Mouse (Mus musculus) hindbrain, embryonic 11.5 days (tissue): ENCODE data around the gene BC035044. TPM values are rescaled to one million over a fixed set of nuclear protein-coding genes. Genes with fewer than 3 reads are reported as not detected.
"Not testable (repeated sequence)": the region's sequence is repeated elsewhere in the genome, so short reads cannot be mapped to it uniquely, and the experiment has no call there.

Experiments used
- ATAC-seq: fragments of 200-750 bp; cut with Nextera tagmentation; 2 replicates; pipeline ENCODE4 v1.8.0; 2017; ENCODE audit warnings: mild to moderate bottlenecking, moderate TSS enrichment, moderate library complexity; ENCODE audit not compliant: low FRiP score
- DNase-seq: peaks from one replicate; pipeline ENCODE4 v3.0.0-alpha.2; 2015; ENCODE audit warnings: low spot score
- H3K27ac ChIP-seq: fragments of 300-500 bp; sonication (generic); 2 replicates; pipeline ENCODE4 v1.5.1; 2014; ENCODE audit warnings: mild to moderate bottlenecking, low read depth, low read length
- H3K27me3 ChIP-seq: fragments of 300-500 bp; sonication (generic); 2 replicates; pipeline ENCODE4 v1.6.1; 2014; ENCODE audit warnings: mild to moderate bottlenecking, low read length, moderate library complexity, mixed read lengths; ENCODE audit not compliant: control insufficient read depth, insufficient read depth
- H3K36me3 ChIP-seq: fragments of 300-500 bp; sonication (generic); 2 replicates; pipeline ENCODE4 v1.6.1; 2014; ENCODE audit warnings: mild to moderate bottlenecking, low read length, moderate library complexity, mixed read lengths; ENCODE audit not compliant: control insufficient read depth, insufficient read depth
- H3K4me1 ChIP-seq: fragments of 300-500 bp; sonication (generic); replicated peaks from 2 replicates; pipeline ENCODE4 v1.6.1; 2014; ENCODE audit warnings: low read length, mixed read lengths; ENCODE audit not compliant: control insufficient read depth, insufficient read depth
- H3K4me2 ChIP-seq: fragments of 300-500 bp; sonication (generic); replicated peaks from 2 replicates; pipeline ENCODE4 v1.6.1; 2014; ENCODE audit warnings: mild to moderate bottlenecking, low read depth, low read length
- H3K4me3 ChIP-seq: fragments of 300-500 bp; sonication (generic); 2 replicates; pipeline ENCODE4 v1.5.1; 2014; ENCODE audit warnings: low read depth, low read length
- H3K9ac ChIP-seq: fragments of 300-500 bp; sonication (generic); 2 replicates; pipeline ENCODE4 v1.6.1; 2014; ENCODE audit warnings: low read depth, low read length
- H3K9me3 ChIP-seq: fragments of 300-500 bp; sonication (generic); 2 replicates; pipeline ENCODE4 v1.6.1; 2016; ENCODE audit warnings: low read length; ENCODE audit not compliant: control insufficient read depth
- WGBS: fragments of 180-500 bp; shearing (Covaris S2); extraction: QIAGEN DNeasy Blood & Tissue Kit; methylation state at CpG from one replicate; pipeline ENCODE4 v1.1.7; 2014; 5-methylcytosine and 5-hydroxymethylcytosine counted together
- polyA plus RNA-seq: library from polyadenylated mRNA; unstranded; fragments of >200 nt; fragmentation: Nextera tagmentation; extraction: Ambion mirVana; gene quantifications from 2 replicates; pipeline ENCODE4 v1.2.1, GENCODE M21; 2014

The BC035044 gene
- polyA plus RNA-seq, 1 experiment from 2014 or later = 0.80 TPM

DNA sequence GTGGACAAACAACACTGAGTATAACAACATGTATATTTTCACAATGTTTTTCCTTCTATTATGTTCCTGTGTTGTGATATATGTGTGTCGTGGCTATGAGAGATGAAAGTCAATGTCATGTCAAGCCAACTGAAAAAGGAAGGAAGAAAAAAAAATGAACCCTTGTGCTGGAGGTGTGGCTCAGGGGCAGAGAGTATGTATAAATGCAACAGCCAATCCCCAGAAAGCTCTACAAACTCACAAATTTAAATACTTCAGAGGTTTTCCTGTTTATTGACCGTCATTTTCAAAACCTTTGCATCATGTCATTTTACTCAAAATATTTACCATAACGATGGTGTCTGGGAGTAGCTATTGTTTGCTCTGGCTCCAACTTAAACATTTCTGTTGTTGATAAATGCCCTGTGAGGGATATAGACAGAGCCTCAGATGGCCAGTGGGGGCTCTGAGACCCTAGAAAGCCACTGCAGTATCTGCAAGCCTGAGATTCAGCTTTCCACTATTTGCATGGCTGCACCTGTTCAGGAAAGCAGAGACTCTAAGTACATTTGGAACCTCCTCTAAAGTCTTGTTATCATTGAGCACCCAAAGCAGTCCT lies 4.6 kb upstream of the BC035044 start:
- WGBS = 84% methylated on average over 3 of the region's 3 CpGs
- no peak overlapping the region for H3K9ac ChIP-seq

DNA sequence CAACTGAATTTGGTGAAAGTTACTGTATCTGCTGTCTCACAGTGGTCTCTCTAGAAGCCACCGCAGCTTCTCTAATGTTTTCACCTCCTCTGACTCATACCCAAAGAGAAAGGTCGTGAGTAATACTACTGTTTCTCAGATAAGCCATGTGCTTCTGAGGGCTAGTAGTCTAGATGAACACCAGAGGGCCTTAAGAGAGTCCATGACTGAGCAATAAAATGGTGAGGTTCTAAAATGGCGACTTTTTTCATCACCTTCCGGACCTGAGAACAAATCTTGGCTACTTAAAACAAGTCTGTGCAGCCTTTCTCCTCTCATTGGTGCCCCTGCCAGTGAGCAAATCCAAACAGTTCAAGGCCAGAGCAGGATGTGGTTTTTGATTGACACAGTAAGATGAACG lies 2.1 kb downstream of the BC035044 start:
- 88% methylated on average over 5 of the region's 5 CpGs for WGBS
- ATAC-seq = no peak
- Histone ChIP-seq H3K4me2 (no peak overlapping the region), H3K36me3 (no peaks in the 10 kb centered on the region), H3K4me3 (no peak overlapping the region), H3K9ac (no peak overlapping the region), H3K4me1 (no peaks in the 10 kb centered on the region), H3K27ac (no peak overlapping the region), H3K27me3 (no peaks in the 10 kb centered on the region), H3K9me3 (no peaks in the 10 kb centered on the region)
- no peak for DNase-seq

More for the DNA sequence above, 4.6 kb upstream of the BC035044 start:
- Histone ChIP-seq H3K27me3 (no peaks in the 10 kb centered on the region), H3K4me3 (no peak overlapping the region), H3K4me2 (no peak overlapping the region), H3K27ac (no peak overlapping the region), H3K9me3 (no peaks in the 10 kb centered on the region), H3K36me3 (no peaks in the 10 kb centered on the region), H3K4me1 (no peaks in the 10 kb centered on the region)
- ATAC-seq = no peak
- no peak for DNase-seq

DNA sequence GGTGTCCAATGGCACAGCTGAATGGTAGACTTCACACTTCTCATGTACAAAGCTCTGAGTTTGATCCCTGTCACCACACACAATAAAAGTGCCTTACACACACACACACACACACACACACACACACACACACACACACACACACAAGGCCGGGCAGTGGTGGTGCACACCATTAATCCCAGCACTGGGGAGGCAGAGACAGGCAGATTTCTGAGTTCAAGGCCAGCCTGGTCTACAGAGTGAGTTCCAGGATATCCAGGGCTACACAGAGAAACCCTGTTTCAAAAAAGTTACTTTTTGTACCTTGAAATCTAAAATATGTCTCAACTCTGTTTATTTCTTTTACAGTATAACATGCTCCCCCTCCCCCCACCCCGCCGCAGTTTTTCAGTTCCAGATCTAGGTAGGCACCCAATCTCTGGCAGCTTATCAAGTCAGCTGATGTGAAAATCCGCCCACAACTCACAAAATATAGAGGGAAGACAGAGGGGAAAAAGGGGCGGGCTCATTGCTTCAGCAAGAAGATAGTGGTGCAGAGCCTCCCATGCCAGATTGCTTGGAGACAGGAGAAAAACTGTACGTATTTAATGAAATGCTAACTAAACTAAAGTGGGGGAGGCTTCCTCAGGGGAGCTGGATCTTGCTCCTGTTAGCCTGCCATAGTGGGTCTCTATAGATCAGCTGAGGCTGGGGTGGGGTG lies 3.7 kb downstream of the BC035044 start, which contains the start of gene Clec2i:
TSS of gene Clec2i (plus strand) at position 498 of the 700 bp plus-strand sequence.
- not testable (repeated sequence) for H3K9me3 ChIP-seq, H3K27me3 ChIP-seq, H3K4me1 ChIP-seq, H3K4me2 ChIP-seq, H3K27ac ChIP-seq, ATAC-seq, DNase-seq, H3K36me3 ChIP-seq, H3K4me3 ChIP-seq, H3K9ac ChIP-seq
- 85% methylated on average over 5 of the region's 6 CpGs for WGBS

DNA sequence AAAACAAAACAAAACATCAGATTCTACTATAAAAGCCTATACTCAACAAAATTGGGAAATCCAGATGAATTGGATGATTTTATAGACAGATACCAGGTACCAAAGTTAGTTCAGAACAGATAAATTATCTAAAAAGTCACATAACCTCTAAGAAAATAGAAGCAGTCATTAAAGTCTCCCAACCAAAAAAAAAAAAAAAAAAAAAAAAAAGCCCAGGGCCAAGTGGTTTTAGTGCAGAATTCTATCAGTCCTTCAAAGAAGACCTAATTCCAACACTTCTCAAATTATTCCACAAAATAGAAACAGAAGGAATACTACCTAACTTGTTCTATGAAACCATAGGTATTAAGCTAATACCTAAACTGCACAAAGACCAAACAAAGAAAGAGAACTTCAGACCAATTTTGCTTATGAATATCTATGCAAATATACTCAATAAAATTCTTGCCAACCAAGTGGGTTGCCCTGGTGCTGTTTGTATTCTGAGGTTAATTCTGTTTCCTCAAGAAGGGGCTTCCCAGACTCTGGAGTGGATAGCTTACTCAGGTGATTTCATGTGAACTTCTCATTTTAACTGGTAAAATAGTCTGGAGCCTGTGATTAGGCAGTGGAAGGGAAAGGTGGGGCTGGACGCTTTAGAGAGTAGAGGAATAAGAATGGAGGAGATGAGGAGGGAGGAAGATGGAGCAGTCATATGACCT lies 18.9 kb downstream of the BC035044 start:
- Histone ChIP-seq H3K36me3 (no peaks in the 10 kb centered on the region), H3K4me3 (no peak overlapping the region), H3K9ac (no peak overlapping the region), H3K4me1 (no peaks in the 10 kb centered on the region), H3K27ac (no peak overlapping the region), H3K27me3 (no peaks in the 10 kb centered on the region), H3K9me3 (no peaks in the 10 kb centered on the region), H3K4me2 (no peak overlapping the region)
- WGBS = 83% methylated on average over 1 of the region's 1 CpGs
- no peak for DNase-seq
- no peak for ATAC-seq

DNA sequence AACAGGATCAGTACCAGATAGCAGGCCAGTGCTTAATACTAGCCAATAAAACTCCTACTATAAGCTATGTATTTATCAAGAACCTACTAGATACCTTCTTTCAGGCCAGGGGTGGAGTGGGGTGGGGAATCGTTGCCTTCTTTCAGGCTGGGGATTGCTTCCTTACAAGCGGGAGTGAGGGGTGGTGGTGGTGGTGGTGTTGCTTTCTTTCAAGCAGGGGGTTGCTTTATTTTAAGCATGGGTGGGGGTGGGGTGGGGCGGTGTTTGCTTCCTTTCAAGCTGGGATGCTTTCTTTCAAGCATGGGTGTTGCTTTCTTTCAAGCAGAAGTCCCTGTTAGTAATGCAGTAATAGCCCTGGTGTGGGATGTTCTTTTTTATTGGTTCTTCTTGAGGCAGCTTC lies 22.1 kb downstream of the BC035044 start:
- DNase-seq = no peak
- no peak overlapping the region for H3K4me2 ChIP-seq
- no peaks in the 10 kb centered on the region for H3K27me3 ChIP-seq
- no peaks in the 10 kb centered on the region for H3K36me3 ChIP-seq
- ATAC-seq = no peak
- no peaks in the 10 kb centered on the region for H3K4me1 ChIP-seq
- WGBS = 9% methylated on average over 3 of the region's 3 CpGs
- H3K4me3 ChIP-seq = no peak overlapping the region
- H3K9me3 ChIP-seq = no peaks in the 10 kb centered on the region
- H3K27ac ChIP-seq = no peak overlapping the region
- H3K9ac ChIP-seq = no peak overlapping the region

DNA sequence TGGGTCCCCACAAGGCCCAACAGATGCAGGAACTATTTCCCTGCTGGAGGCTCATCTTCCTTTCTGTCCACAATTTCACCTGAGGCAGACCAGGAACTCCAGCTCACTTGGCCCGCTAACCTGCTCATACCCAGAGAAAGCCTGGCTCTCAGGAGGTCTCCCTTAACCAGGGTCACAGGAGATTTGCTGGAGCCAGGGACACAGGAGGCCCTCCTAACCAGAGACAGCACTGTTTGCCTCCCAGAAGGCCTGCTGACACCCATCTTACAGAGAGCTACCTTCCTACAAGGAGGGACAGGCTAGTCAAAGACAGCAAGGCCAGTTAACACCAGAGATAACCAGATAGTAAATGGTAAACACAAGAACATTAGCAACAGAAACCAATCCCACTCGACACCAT lies 33.0 kb downstream of the BC035044 start:
- Histone ChIP-seq H3K9me3 (no peaks in the 10 kb centered on the region), H3K4me1 (no peaks in the 10 kb centered on the region), H3K4me2 (no peak overlapping the region), H3K4me3 (no peak overlapping the region), H3K36me3 (no peaks in the 10 kb centered on the region), H3K27me3 (no peaks in the 10 kb centered on the region), H3K9ac (no peak overlapping the region), H3K27ac (no peak overlapping the region)
- DNase-seq (no peak), ATAC-seq (no peak)
- 87% methylated on average over 2 of the region's 2 CpGs for whole genome bisulfite sequencing

DNA sequence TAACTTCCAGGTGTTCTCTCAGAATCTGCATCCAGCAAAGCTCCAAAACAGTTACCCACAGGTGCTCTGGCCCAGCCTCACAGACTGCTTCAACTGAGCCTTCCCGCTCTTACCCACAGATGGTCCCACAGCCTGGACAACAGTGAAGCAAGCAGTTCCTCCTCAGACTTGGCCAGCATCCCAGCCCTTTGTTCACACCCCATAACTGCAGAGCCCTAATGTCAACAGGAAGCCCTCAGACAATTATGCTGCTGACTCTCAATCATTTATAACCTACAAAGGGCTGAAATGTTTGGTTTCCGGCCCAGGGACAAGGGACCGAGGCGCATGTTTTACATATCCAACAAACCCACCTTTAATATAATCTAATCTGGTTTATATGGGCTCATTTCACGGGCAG lies 34.7 kb downstream of the BC035044 start:
- Histone ChIP-seq H3K4me1 (no peaks in the 10 kb centered on the region), H3K27me3 (no peaks in the 10 kb centered on the region), H3K36me3 (no peaks in the 10 kb centered on the region), H3K4me2 (no peak overlapping the region), H3K27ac (no peak overlapping the region), H3K9ac (no peak overlapping the region), H3K4me3 (no peak overlapping the region), H3K9me3 (no peaks in the 10 kb centered on the region)
- no peak for DNase-seq
- WGBS = 88% methylated on average over 5 of the region's 5 CpGs
- ATAC-seq = no peak

DNA sequence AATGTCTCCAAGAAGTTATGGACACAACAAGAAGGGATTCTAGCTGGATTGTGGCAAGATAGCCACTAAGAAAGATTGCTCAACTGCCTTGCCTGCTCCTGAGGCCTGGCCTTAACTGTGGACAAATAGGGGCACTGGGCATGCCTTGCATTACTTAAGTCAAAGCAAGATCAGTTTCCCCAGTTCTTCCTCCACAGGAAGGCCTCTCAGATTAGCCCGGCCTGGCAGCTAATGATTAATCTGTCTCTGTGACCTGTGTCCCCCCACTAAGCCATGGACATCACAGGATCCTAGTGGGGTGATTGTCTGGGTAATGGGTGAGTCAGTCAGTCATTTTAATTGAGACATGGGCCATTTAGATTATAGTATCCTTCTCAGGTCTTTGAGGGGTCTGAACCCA lies 35.4 kb downstream of the BC035044 start:
- Histone ChIP-seq H3K9me3 (no peaks in the 10 kb centered on the region), H3K9ac (no peak overlapping the region), H3K27ac (no peak overlapping the region), H3K27me3 (no peaks in the 10 kb centered on the region), H3K4me1 (no peaks in the 10 kb centered on the region), H3K4me3 (no peak overlapping the region), H3K36me3 (no peaks in the 10 kb centered on the region), H3K4me2 (no peak overlapping the region)
- ATAC-seq = no peak
- no peak for DNase-seq
- WGBS = 81% methylated on average over 1 of the region's 1 CpGs

DNA sequence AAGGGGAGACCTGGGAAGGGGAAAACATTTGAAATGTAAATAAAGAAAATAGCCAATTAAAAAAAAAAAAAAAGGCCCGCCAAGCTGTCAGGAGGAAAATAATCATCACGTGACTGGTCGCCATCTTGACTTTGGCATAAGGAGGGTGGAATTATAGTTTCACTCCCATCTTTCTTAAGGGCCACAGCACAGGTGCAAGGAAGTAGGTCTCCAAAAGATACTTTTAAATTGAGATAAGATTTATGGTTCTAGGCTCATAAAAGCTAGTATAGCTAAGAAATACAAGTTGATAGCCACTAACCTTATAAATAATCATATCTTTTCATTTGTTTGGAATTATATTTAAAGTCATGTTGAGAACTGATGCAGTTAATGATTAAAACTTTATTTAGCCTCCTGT lies 36.0 kb downstream of the BC035044 start:
- H3K36me3 ChIP-seq = no peaks in the 10 kb centered on the region
- no peak for ATAC-seq
- no peaks in the 10 kb centered on the region for H3K4me1 ChIP-seq
- H3K27me3 ChIP-seq = no peaks in the 10 kb centered on the region
- DNase-seq = no peak
- no peak overlapping the region for H3K4me3 ChIP-seq
- no peak overlapping the region for H3K27ac ChIP-seq
- H3K9ac ChIP-seq = no peak overlapping the region
- no peaks in the 10 kb centered on the region for H3K9me3 ChIP-seq
- no peak overlapping the region for H3K4me2 ChIP-seq
- 94% methylated on average over 3 of the region's 3 CpGs for WGBS
